Mouse (Mus musculus) limb, embryonic 15.5 days (tissue): ENCODE measurements around the gene Vmn2r11. TPM values are rescaled to one million over a fixed set of nuclear protein-coding genes. Genes with fewer than 3 reads are reported as not detected.
"Not testable (repeated sequence)": the region's sequence is repeated elsewhere in the genome, so short reads cannot be mapped to it uniquely, and the experiment has no call there.

ENCODE experiments used
- ATAC-seq: fragments of 200-750 bp; cut with Nextera tagmentation; 2 replicates; pipeline ENCODE4 v1.8.0; 2017; ENCODE audit warnings: low read depth, moderate TSS enrichment; ENCODE audit not compliant: insufficient number of reproducible peaks, low FRiP score, low TSS enrichment
- H3K27ac ChIP-seq: fragments of 300-500 bp; sonication (generic); 2 replicates; pipeline ENCODE4 v1.5.1; 2015; ENCODE audit warnings: moderate library complexity, mild to moderate bottlenecking, inconsistent platforms
- H3K27me3 ChIP-seq: fragments of 300-500 bp; sonication (generic); 2 replicates; pipeline ENCODE4 v1.6.1; 2015; ENCODE audit warnings: inconsistent platforms
- H3K36me3 ChIP-seq: fragments of 300-500 bp; sonication (generic); 2 replicates; pipeline ENCODE4 v1.6.1; 2015; ENCODE audit warnings: inconsistent platforms
- H3K4me1 ChIP-seq: fragments of 300-500 bp; sonication (generic); 2 replicates; pipeline ENCODE4 v1.6.1; 2015; ENCODE audit warnings: inconsistent platforms
- H3K4me2 ChIP-seq: fragments of 300-500 bp; sonication (generic); 2 replicates; pipeline ENCODE4 v1.6.1; 2015; ENCODE audit warnings: mild to moderate bottlenecking, inconsistent platforms
- H3K4me3 ChIP-seq: fragments of 300-500 bp; sonication (generic); 2 replicates; pipeline ENCODE4 v1.5.1; 2015; ENCODE audit warnings: mild to moderate bottlenecking, inconsistent platforms
- H3K9ac ChIP-seq: fragments of 300-500 bp; sonication (generic); 2 replicates; pipeline ENCODE4 v1.6.1; 2015; ENCODE audit warnings: inconsistent platforms
- H3K9me3 ChIP-seq: fragments of 300-500 bp; sonication (generic); 2 replicates; pipeline ENCODE4 v1.6.1; 2016; ENCODE audit warnings: inconsistent platforms
- WGBS: fragments of 180-500 bp; shearing (Covaris S2); methylation state at CpG from one replicate; pipeline ENCODE4 v1.1.7; 2015; 5-methylcytosine and 5-hydroxymethylcytosine counted together
- polyA plus RNA-seq: library from polyadenylated mRNA; unstranded; fragments of >200 nt; fragmentation: Nextera tagmentation; extraction: Ambion mirVana; gene quantifications from 2 replicates; pipeline ENCODE4 v1.2.1, GENCODE M21; 2015

The Vmn2r11 gene
- not detected in 2 replicates for polyA plus RNA-seq

DNA sequence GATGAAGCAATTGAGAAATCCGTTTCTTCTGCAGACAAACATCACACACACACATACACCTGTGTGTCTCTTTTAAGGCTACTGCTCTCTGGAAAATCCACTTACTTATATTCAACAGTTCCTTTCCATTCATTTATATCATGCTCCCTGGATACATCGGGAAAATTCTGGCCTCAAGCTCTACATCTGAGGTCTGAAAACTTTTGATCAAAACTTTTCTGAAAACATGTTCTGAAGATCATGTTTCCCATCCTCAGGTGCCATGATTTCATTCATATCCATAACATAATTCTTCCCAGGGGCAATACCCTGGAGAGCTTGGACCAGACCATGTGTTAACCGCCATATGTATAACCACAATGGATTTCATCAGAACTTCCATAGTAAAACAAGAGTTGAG lies at the start of gene Vmn2r11:
Gene Vmn2r11 (minus strand): TSS at position 101 of the 400 bp plus-strand sequence.
- WGBS, result 82% methylated on average over 3 of the region's 3 CpGs
- not testable (repeated sequence) for H3K9me3 ChIP-seq, H3K36me3 ChIP-seq, H3K27me3 ChIP-seq, H3K9ac ChIP-seq, H3K27ac ChIP-seq, H3K4me1 ChIP-seq, H3K4me2 ChIP-seq, H3K4me3 ChIP-seq, ATAC-seq

DNA sequence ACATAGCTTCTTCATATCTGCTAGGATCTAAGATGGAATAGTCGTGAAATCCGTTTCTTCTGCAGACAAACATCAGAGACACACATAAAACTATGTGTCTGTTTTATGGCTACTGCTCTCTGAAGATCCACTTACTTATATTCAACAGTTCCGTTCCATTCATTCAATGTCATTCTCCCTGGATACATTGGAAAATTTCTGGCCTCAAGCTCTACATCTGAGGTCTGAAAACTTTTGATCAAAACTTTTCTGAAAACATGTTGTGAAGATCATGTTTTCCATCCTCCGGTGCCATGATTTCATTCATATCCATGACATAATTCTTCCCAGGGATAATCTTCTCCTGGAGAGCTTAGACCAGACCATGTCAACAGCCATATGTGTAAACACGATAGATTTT lies 38.5 kb upstream of the Vmn2r11 start, which contains the start of gene Vmn2r12:
Gene Vmn2r12 (minus strand): TSS at position 101 of the 400 bp plus-strand sequence.
- H3K9ac ChIP-seq, ATAC-seq, H3K4me1 ChIP-seq, H3K36me3 ChIP-seq, H3K27me3 ChIP-seq, H3K27ac ChIP-seq, H3K4me2 ChIP-seq, H3K9me3 ChIP-seq, H3K4me3 ChIP-seq: not testable (repeated sequence)
- 79% methylated on average over 5 of the region's 5 CpGs for WGBS

DNA sequence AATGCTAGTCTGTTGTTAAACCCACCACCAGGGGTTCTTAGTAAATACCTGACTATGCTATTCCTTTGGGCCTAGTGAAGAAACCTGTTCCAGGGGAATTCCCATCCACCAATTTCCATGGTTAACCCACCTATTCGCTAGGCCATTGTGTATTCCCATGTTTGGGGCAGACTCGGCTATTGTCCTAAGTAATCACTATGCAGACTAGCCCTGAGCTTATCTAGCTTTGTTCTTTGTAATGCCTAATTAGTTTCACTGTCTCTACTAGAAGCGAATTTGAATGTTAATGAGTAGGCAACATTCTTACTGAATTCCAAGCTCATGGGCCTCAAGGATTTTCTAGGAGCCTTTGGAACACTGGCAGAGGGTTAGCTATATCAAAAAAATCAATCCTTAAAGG lies 37.1 kb upstream of the Vmn2r11 start:
- not testable (repeated sequence) for H3K4me3 ChIP-seq, H3K27me3 ChIP-seq, H3K4me1 ChIP-seq, H3K27ac ChIP-seq, ATAC-seq, H3K9me3 ChIP-seq, H3K9ac ChIP-seq, H3K36me3 ChIP-seq, H3K4me2 ChIP-seq
- WGBS, result 83% methylated on average over 3 of the region's 3 CpGs

DNA sequence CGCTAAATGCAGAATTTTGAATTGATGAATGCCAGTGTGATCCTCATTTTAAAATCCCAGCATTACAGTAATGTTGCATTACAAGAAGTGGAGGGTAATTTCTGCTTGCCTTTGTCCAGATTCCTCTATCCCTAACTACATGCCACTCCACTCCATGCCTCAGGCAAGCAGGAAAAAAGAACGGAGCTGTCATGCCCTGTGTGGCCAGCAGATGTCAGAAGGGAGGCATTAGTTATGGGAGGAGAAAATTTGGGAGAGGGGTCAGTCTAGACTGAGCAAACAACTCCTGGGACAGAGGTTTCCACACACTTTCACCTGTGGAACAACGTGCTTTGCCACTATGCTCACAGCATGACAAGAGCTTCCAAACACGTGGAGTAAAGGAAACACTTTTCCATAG lies 12.6 kb upstream of the Vmn2r11 start:
- not testable (repeated sequence) for H3K27ac ChIP-seq, H3K4me2 ChIP-seq, H3K9me3 ChIP-seq, H3K9ac ChIP-seq, H3K36me3 ChIP-seq, H3K27me3 ChIP-seq, H3K4me3 ChIP-seq, ATAC-seq, H3K4me1 ChIP-seq
- 43% methylated on average over 4 of the region's 4 CpGs for WGBS

DNA sequence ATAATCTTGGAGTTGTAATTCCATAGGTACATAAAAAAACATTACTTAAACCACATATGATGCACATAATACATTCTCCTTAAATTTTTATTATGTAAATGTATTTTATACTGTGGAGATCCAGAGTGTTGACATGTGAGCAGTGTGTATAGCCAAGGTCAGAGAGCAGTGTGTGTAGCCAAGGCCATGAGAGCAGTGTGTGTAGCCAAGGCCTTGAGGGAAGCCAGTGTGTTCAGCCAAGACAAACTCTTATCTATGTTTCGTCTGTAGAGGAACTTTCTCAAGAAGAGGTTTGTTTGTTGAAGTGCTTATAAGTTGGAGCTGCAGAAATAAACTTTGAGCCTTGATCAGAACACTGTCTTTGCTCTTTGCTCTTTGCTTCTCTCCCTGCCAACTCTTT lies 4.1 kb downstream of the Vmn2r11 start:
- no peak overlapping the region for H3K4me2 ChIP-seq
- no peak overlapping the region for H3K27ac ChIP-seq
- no peaks in the 10 kb centered on the region for H3K9me3 ChIP-seq
- no peaks in the 10 kb centered on the region for H3K36me3 ChIP-seq
- H3K4me3 ChIP-seq, result no peak overlapping the region
- no peaks in the 10 kb centered on the region for H3K4me1 ChIP-seq
- ATAC-seq, result no peak
- no peak overlapping the region for H3K9ac ChIP-seq
- 70% methylated on average over 1 of the region's 1 CpGs for WGBS
- H3K27me3 ChIP-seq, result no peaks in the 10 kb centered on the region

DNA sequence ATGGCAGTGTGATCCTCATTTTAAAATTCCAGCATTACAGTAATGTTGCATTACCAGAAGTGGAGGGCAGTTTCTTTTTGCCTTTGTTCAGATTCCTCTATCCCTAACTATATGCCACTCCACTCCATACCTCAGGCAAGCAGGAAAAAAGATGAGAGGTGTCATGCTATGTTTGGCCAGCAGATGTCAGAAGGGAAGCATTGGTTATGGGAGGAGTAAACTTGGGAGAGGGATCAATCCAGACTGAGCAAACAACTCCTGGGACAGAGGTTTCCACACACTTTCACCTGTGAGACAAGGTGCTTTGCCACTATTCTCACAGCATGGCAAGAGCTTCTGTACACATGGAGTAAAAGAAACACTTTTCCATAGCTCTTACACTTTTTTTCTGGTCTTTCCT lies 26.8 kb downstream of the Vmn2r11 start:
- H3K4me3 ChIP-seq, result no peak overlapping the region
- H3K36me3 ChIP-seq, result no peaks in the 10 kb centered on the region
- no peak overlapping the region for H3K4me2 ChIP-seq
- H3K27me3 ChIP-seq, result no peaks in the 10 kb centered on the region
- no peak overlapping the region for H3K27ac ChIP-seq
- H3K4me1 ChIP-seq, result no peaks in the 10 kb centered on the region
- no peaks in the 10 kb centered on the region for H3K9me3 ChIP-seq
- H3K9ac ChIP-seq, result no peak overlapping the region
- ATAC-seq, result no peak

DNA sequence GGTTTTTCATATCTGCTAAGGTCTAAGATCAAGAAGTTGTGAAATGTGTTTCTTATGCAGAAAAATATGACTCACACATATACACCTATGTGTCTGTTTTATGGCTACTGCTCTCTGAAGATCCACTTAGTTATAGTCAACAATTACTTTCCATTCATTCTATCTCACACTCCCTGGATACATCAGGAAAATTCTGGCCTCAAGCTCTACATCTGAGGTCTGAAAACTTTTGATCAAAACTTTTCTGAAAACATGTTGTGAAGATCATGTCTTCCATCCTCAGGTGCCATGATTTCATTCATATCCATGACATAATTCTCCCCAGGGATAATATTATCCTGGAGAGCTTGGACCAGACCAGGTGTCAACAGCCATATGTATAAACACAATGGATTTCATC lies 52.9 kb downstream of the Vmn2r11 start, which contains the start of gene Vmn2r10:
Gene Vmn2r10 (minus strand): TSS at position 101 of the 400 bp plus-strand sequence.
- H3K9ac ChIP-seq, H3K36me3 ChIP-seq, H3K4me1 ChIP-seq, H3K27ac ChIP-seq, H3K4me3 ChIP-seq, H3K4me2 ChIP-seq, ATAC-seq, H3K9me3 ChIP-seq, H3K27me3 ChIP-seq: not testable (repeated sequence)

Other genes starting within 250 kb of the Vmn2r11 start
- not detected in 2 replicates for gene Vmn2r9, start 207.0 kb downstream of the Vmn2r11 start, polyA plus RNA-seq
- gene Vmn2r10, start 53.0 kb downstream of the Vmn2r11 start, polyA plus RNA-seq, result not detected in 2 replicates
- gene Vmn2r12, start 38.4 kb upstream of the Vmn2r11 start, polyA plus RNA-seq, result not detected in 2 replicates
- gene Vmn2r13, start 132.6 kb upstream of the Vmn2r11 start, polyA plus RNA-seq, result not detected in 2 replicates
- gene Vmn2r14, start 165.1 kb upstream of the Vmn2r11 start, polyA plus RNA-seq, result not detected in 2 replicates
- gene Vmn2r15, start 238.1 kb upstream of the Vmn2r11 start, polyA plus RNA-seq, result not detected in 2 replicates